Mouse (Mus musculus) erythroblast, adult 5-6 weeks (primary cell): ENCODE measurements around the gene Tgfbr2. TPM values are rescaled to one million over a fixed set of nuclear protein-coding genes. Genes with fewer than 3 reads are reported as not detected.

Experiments
- ATAC-seq: replicated peaks from 2 replicates; pipeline ENCODE4 v1.8.0; 2016; ENCODE audit warnings: moderate number of reproducible peaks, mild to moderate bottlenecking, moderate TSS enrichment, inconsistent platforms; ENCODE audit not compliant: poor library complexity, low FRiP score, severe bottlenecking
- total RNA-seq, 2 experiments: library from RNA; stranded (forward) in 1 of 2; stranded (reverse) in 1 of 2; fragments of 150-400 nt in 1 of 2; fragments of 200-764, 138-1000 nt in 1 of 2; gene quantifications; 2 replicates each; pipeline versions ENCODE4 v1.2.3 to v1.2.4; 2015 to 2017; ENCODE audit warnings: low replicate concordance in 2 of 2

Tgfbr2 gene
- total RNA-seq, 2 experiments from 2014 or later, result 4.8 to 5.8 TPM

DNA sequence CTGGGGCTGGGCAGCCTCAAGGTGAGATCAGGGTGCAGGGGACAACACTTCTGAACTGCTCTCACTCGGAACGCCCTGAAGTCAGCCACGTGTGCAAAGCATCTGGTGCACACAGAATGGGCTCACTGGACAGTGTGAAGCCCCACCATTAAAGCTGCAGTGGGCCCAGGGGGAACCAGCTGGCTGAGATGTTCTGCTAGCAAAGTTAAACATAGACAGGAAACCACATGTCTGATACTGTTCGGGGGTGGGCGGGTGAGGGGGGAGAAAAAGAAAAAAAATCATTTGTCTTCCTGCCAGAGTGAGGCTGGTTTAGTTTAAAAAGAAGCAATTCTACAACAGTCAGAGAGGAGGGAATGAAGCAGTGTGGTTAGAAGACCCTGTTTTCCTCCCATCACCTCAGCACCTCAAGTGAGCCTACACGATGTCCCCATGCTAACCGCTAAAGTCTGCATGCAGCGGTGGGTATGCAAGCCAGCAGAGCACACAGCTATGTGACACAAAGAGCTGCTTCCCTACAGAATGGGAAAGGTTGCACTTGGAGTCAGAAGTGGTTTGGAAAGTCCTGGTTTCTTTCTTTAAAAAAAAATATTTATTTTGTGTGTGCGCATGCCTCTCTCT is 52.1 kb downstream of the Tgfbr2 start:
- ATAC-seq, result no peak

DNA sequence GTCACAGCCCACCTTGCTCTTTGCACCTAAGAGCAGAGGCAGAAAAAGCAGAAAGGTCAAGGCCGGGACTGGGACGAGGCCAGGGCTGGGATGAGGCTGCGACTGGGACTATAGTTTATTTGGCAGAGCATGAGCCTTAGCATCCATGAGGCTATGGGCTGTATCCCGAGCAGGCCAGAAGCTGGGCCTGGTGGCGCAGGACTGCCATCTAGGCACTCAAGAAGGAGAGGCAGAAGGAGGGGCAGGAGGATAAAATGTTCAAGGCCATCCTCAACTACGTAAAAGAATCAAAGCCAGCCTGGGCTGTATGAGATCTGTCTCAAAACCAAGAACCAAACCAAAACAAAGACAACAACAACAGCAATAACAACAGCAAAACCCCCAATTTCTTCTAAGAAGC is 52.6 kb downstream of the Tgfbr2 start:
- ATAC-seq, result no peak

DNA sequence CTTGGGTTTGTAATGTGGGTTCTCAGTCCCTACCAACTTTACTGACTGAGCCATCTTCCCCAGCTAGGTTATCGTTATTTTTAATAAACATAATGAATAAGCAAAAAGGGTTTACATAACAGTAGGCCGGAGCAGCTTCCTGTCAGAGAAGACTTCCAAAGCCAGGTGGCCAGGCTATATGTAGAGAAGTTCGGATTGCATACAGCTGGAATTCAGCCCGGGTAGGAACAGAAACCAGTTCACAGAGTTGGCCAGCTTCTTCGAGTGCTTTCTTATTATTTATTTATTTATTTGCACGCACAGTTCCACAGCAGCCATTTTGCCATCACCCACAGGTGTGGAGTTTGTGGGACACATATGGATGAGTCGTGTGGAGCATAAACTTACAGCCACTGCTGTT is 53.7 kb downstream of the Tgfbr2 start:
- ATAC-seq, result no peak

DNA sequence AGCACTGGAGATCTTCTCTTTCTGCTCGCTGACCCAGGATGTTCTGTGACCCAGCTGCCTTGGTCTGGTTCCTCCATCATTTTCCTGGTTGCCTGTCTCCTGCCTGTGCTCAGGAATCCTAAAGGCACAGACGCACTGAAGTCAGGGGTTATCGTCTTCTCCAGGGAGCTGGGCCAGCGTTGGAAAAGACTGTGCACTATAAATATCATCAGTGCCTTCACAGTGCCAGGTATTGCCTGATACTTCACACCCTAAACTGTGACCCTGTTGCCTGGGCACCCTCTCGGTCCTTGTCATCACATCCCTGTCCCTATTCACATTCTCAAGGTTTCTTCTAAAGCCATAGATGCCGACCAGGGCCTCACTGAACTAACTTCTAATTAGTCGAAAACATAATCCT is 55.2 kb downstream of the Tgfbr2 start:
- ATAC-seq, result no peak

DNA sequence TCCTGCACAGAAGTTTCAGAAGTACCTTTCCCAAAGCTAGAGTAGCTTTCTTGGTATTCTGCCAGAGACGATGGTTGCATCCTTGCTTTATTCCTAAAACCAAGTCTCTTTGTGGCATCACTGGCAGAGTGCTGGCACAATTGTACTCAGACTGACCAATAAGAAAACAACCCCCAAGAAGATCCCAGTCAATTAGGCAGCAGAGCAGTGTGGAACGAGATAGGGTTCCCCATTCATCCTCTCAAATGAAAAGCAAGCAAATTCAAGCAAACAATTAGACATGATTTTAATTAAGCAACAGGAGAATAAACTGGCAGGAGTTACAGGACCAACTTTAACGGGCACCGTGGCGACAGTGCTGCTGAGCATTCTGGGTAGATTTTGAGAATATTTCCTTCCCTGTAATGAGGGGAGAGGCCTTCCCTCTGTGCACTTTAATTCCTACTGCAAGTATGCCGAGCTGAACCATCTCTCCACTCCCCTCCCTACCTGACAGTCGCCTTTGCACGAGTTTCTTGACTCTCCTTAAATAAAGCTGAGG is 56.8 kb downstream of the Tgfbr2 start:
- no peak for ATAC-seq

DNA sequence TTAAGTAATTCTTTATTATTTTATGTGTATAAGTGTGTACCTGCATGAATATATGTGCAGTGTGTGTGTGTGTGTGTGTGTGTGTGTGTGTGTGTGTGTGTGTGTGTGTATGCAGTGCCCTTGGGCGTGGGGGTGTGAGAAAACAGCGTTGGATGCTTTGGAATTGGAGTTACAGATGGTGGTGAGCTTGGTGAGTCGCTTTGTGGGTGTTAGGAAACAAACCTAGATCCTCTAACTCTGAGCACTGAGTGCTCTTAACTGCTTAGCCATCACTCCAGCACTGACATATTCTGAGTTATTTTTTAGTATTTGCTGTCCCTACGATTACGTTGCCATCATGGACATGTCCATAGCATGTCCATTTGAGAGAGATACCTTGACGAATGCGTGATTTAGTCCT is 59.3 kb downstream of the Tgfbr2 start:
- ATAC-seq, result no peak

DNA sequence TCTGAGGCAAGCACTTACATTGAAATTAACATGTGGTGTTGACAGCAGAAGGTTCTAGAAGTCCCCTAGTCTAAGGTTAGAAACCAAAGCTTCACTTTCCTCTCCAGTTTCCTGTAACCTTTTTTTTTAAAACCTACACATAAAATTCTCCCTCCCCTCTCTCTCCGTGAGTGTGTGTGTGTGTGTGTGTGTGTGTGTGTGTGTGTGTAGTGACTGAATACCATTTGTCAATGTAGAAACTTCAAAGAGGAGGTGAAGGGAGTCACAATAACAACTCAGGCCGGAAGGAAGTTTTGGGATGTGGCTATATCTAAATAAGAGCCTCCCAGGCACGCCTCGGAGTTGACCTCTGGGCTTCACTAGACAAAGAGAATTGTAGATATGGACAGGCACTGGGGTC is 60.8 kb downstream of the Tgfbr2 start:
- ATAC-seq, result no peak

DNA sequence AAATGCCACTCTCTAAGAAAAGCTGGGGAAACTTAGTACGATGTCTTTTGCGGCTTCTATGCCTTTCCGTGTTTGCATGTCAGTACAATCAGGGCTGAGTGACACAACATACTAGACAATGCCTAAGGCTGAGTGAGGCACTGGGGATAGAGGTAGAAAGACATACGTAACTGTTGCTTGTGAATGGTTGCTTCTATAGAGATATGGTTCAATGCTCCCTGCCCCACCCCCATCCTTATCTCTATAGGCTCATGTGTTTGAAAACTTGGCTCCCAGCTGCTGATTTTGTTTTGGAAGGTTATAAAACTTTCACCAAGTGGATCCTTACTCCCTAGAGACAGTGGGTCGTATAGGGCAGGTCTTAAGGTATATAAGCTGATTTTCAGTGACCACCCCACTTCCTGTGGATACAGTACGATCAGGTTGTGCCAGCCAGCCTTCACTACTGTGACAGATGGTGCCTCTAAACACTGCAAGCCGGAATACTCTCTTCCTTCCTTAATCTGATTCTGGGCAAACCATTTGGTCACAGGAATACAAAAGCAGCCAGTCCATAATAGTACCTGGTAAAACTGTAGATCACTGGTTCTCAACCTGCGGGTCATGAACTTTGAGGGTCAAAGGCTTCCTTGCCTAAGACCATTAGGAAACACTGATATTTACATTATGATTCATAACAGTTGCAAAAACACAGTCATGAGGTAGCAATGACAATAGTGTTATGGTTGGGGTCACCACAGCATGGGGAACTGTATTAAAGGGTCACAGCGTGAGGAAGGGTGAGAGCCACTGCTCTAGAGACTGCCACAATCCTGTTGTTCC is 63.8 kb downstream of the Tgfbr2 start:
- no peak for ATAC-seq

DNA sequence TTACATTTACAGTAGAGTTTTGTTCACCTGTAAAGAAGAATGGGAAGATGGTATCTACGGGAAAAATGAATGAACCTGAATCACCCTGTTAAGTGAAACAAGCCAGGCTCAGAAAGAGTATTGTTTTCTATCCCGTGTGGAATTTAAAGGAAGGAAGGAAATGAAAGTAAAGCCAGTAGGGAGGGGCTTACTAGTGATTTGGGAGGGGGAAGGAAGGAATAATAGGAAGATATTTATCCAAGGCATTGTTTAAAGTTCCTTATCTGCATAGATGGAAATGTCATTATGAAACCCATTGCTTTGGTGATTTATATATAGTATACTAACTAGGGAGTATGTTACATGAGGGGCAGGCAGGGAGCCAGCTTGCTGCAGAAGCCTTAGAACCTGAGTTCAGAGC is 66.4 kb downstream of the Tgfbr2 start:
- no peak for ATAC-seq

DNA sequence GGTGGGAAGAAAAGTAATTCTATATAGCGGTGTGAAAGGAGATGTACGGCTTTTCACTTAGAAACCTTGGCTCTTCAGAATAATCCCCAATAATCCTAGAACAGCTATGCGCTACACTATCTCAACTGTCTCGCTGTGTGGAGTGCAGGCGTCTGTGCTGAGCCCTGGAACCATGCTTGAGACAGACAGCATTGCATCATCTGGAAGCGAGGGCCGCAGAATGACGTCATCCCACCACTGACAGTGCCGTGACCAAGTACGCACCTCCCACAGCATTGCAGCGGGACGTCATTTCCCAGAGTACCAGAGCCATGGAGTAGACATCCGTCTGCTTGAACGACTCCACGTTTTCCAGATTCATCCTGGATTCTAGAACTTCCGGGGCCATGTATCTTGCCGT is 70.4 kb downstream of the Tgfbr2 start:
- ATAC-seq, result no peak

DNA sequence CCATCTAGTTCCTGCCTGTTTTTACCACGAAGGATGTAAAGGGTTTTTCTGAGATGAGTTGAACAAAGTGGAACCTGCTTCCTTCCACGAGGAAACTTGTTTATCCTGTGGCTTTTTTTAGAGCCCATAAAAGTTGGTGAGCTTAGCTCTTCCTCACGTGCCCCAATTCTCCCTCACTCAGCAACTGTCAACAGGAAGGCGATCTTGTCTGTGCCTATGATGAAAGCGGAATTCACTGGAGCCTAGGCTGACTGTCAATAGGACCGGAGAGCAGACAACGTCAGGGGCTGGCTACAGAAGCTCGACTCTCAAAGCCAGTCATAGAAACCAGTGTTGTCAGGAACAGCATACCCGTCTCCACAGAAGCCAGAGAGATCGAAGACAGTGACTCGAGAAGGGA is 73.3 kb downstream of the Tgfbr2 start:
- ATAC-seq, result no peak

DNA sequence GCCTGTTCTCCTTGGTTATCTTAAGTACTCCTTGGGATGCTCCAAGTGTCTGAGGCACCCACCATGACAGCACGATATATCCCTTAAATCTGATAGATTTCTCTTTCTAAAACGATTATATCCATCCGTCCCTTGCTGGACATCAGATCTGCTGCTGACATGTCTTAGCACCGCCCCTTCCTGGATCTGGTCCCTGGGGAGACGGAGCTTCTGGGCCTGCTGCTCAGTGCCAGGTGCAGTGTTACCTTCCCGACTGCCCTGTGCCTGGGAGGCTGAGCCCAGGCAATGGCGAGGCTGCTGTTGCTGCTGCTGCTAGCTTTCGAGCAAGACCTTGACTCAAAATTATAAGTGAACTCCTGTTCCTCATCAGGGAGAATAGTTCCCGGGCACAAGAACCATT is 75.1 kb downstream of the Tgfbr2 start:
- ATAC-seq, result no peak

DNA sequence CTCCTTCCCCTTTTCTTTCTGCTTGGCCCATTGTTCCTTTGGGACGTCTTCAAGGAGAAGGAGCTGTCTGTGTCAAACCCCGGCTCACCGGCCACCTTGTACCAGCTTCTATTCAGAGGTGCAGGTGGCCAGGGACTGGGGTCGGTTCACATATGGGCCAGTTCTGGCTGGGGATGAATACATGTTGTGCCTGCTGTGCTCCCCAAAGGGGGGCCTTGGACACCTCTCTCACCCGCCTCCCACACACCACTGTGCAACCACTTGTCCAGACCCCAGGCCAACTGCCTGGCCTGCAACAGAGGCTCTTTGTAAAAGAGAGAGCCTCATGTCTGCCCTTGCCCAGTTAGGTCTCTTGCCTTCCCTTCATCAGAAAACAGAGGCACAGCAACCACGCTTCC is 75.6 kb downstream of the Tgfbr2 start:
- ATAC-seq, result no peak

DNA sequence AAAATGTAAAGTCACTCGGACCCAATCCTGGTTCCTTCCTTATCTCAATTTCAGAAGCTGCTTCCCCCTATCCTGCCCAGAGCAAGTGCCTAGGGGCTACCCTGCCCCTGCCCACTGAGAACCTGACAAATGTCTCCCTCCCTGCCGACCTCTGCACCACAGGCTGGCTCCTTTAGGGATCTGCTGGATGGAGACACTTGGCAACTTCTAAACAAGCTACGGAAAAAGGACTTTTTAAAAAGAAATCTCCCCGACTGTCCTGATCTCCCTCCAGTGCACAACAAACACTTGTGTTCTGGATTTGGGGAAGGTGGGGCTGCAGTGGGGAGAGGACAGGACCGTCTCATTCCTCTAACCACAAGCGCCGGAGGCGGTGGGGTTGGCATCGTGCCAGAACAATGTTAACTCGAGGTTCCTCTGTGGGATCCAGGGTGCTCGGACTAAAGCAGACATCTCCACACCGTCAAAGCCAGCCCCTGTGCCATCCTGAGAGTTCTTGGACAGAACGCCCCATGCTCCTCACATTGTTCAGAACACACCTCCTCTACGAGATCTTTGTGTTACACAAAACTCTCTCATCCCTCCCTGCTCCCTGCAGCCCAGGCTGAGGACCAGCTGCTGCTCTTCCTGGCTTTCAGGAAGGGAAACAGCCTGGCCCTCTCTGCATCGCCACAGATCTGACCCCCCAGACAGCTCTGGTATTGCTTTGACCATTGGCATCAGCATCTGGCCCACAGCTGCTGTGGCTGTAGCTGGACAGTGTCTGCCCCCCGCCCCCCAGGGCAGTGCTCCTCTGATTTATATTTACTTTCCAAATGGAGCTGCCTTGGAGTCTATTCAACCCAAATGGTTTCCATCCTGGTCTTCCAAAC is 76.2 kb downstream of the Tgfbr2 start:
- no peak for ATAC-seq

DNA sequence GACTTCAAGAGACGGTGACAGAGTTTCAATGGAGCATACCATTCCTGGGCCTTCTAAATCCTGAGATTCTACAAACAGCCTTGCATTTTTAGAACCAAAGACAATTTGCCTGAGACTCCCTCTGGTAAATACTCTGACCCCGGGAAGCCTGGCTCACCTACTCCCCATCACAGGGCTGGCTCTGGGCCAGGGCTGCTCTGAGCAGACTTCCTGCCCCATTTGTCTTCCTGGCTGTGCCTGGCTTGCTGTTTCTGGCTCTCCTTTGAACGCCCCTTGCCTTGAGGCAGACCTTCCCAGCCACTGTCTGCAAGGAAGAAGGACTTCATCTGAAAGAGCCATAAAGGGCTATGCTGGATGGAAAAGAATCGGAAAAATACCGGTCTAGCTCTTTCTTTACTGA is 83.2 kb downstream of the Tgfbr2 start:
- no peak for ATAC-seq

DNA sequence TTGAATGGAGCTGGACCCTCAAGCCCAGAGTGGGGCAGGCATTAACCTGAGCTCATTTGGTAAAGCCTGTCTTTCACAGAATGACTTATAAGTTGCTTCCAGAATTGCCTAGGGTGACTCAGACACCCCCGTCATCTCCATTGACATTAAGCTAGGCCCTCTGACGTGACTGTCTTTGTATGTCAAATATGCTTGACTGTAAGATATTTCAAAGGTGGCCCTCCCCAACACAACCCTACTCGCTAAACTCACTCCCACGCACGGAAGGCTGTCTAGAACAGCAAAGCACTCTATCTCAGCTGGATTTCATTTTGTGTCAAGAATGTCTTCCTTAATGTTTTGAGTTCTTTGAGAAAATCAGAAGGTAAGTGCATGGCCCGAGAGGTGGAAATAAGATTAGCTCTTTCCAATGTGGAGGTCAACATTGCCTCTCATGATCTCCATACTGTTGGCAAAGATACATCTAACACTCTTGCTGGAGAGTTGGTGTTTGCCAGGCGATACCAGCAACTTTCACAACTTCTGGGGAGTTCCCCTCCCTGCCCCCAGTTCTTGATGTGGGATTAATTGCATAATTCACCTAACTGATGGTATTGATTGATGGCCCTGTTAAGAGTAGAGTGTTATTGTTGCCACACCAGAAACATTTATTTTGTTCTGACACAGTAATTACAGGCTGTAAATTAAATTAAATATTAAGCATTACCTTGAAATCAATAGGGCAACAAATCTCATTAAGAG is 83.9 kb downstream of the Tgfbr2 start:
- ATAC-seq, result no peak

DNA sequence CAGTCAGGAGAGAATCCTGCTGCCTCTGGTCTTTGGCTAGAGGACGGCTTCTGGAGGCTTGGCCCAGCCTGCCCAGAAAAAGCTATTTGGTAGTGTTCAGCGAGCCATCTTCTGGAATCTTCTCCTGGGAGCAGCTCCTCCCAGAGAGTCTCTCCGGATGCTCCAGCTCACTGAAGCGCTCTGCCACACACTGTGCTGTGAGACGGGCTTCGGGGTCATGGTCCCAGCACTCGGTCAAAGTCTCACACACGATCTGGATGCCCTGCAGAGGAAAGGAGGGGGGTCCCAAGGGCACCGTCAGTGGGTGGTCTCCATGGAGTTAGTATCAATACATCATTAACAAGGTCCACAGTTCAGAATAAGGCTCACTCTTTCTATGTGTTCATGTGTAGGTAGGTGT is 84.9 kb downstream of the Tgfbr2 start:
- no peak for ATAC-seq

DNA sequence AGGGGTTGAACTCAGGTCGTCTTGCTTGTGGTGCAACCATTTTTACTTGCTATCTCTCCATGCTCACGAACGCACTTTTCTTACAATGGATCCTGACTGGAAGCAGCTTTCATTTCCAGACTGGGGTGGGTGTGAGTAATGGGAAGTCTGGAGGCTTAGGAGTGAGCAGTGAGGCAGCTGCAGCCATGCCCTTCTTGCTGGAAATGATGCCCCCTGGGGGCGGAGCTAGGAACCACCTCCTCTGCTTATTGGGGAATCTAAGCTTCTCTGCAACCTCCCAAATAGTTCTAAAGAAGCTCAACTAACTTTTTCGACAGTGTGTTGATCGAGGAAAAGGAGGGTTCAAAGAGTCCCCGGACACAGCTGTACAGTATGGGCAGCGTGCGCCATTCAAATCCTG is 86.2 kb downstream of the Tgfbr2 start:
- no peak for ATAC-seq

DNA sequence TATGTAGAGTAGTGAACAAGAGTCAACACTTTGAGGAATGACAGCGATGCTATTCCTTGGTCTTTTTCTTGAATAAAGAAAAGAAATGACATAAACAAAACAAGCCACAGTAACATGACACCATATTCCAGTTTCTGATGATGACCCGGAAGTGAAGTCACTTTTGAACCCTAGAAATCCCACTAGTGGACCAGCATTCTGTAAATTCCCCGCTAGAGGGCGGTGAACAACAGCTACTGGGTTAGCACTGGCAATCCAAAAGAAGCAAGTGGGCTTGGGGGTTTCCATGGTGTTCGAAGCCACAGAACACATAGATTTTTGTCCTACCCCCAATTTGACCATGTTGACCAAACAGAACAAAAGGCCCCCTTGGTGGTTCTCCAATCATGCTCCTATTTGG is 87.3 kb downstream of the Tgfbr2 start:
- ATAC-seq, result no peak

DNA sequence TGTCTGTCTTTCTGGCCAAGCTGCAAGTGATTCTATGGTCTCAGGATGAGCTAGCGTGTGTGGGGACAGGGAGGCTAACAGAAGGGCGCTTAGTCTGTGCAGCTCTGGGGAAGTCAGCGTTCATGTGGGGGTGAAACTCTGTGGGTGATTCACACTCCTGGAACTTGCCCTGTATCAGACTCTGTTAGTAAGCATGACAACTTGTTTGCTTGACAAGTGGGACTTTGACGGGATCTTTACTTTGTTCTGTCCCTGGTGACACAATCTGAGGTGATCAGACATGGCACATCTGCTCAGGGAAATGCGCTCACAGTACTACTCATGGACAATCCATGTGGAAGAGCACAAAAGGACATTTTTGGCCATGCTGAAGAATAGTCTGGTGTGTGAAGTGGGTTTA is 87.9 kb downstream of the Tgfbr2 start:
- ATAC-seq, result no peak
